Mouse (Mus musculus) lung, embryonic 15.5 days (tissue): ENCODE results near the gene Epha1. TPM values are rescaled to one million over a fixed set of nuclear protein-coding genes. Genes with fewer than 3 reads are reported as not detected.
A peak's percentile ranks its signal among the peaks of the same experiment; 100 is the strongest.

Experiments
- ATAC-seq: fragments of 200-750 bp; cut with Nextera tagmentation; 2 replicates; pipeline ENCODE4 v1.8.0; 2017; ENCODE audit warnings: moderate number of reproducible peaks, borderline replicate concordance; ENCODE audit not compliant: low FRiP score, low TSS enrichment; ENCODE audit errors: extremely low read depth
- H3K27ac ChIP-seq: fragments of 300-500 bp; sonication (generic); 2 replicates; pipeline ENCODE4 v1.5.1; 2015; ENCODE audit warnings: moderate library complexity, mild to moderate bottlenecking, inconsistent platforms
- H3K27me3 ChIP-seq: fragments of 300-500 bp; sonication (generic); 2 replicates; pipeline ENCODE4 v1.6.1; 2015; ENCODE audit warnings: inconsistent platforms
- H3K36me3 ChIP-seq: fragments of 300-500 bp; sonication (generic); 2 replicates; pipeline ENCODE4 v1.6.1; 2015; ENCODE audit warnings: inconsistent platforms
- H3K4me1 ChIP-seq: fragments of 300-500 bp; sonication (generic); 2 replicates; pipeline ENCODE4 v1.6.1; 2015; ENCODE audit warnings: inconsistent platforms
- H3K4me2 ChIP-seq: fragments of 300-500 bp; sonication (generic); 2 replicates; pipeline ENCODE4 v1.6.1; 2015; ENCODE audit warnings: inconsistent platforms, mild to moderate bottlenecking, moderate library complexity
- H3K4me3 ChIP-seq: fragments of 300-500 bp; sonication (generic); 2 replicates; pipeline ENCODE4 v1.5.1; 2015; ENCODE audit warnings: mild to moderate bottlenecking, inconsistent platforms
- H3K9ac ChIP-seq: fragments of 300-500 bp; sonication (generic); 2 replicates; pipeline ENCODE4 v1.6.1; 2015; ENCODE audit warnings: inconsistent platforms
- H3K9me3 ChIP-seq: fragments of 300-500 bp; sonication (generic); 2 replicates; pipeline ENCODE4 v1.6.1; 2016; ENCODE audit warnings: inconsistent platforms
- WGBS: fragments of 180-500 bp; shearing (Covaris S2); methylation state at CpG from one replicate; pipeline ENCODE4 v1.1.7; 2015; 5-methylcytosine and 5-hydroxymethylcytosine counted together
- polyA plus RNA-seq: library from polyadenylated mRNA; unstranded; fragments of >200 nt; fragmentation: Nextera tagmentation; extraction: Ambion mirVana; gene quantifications from 2 replicates; pipeline ENCODE4 v1.2.1, GENCODE M21; 2015

Epha1 gene
- polyA plus RNA-seq, 1 experiment from 2014 or later, result 16.9 TPM

- no peak for ATAC-seq
- no peak overlapping the region for H3K4me2 ChIP-seq
- 49% methylated on average over 9 of the region's 9 CpGs for WGBS
- H3K9ac ChIP-seq, result no peak overlapping the region
- peaks cover 70% of the 10 kb centered on the region for H3K4me1 ChIP-seq
- peak overlapping the region; percentile 46 for H3K27ac ChIP-seq
- H3K4me3 ChIP-seq, result no peak overlapping the region
- peaks cover 61% of the 10 kb centered on the region for H3K36me3 ChIP-seq
- H3K9me3 ChIP-seq, result no peaks in the 10 kb centered on the region
- no peaks in the 10 kb centered on the region for H3K27me3 ChIP-seq
Observed at GRCm38 (mm10) chr6:42359364-42360147, 13.5 kb downstream of the Epha1 start.

DNA sequence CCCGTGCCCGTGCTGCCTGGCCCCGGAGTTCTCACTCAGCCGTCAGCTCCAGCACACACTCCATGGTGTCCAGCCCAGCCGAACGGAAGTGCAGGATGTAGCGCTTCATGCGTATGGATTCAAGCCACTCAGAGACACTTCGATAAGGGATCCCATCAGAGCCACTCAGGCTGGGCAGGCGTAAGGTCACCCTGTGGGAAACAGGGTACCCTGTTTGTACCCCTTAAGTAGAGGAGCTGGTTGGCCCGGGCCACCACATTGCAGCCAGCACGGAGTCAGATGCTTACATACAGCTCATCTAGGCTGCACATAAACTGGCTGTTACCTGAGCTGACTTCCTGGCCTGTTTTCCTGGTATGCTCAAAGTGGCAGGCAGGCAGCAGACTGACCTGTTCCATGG is 14.2 kb downstream of the Epha1 start:
- Histone ChIP-seq H3K4me2 (no peak overlapping the region), H3K36me3 (peaks cover 63% of the 10 kb centered on the region), H3K4me1 (peaks cover 74% of the 10 kb centered on the region), H3K9ac (no peak overlapping the region), H3K9me3 (no peaks in the 10 kb centered on the region), H3K4me3 (no peak overlapping the region), H3K27me3 (no peaks in the 10 kb centered on the region), H3K27ac (peak overlapping the region; percentile 46)
- WGBS, result 71% methylated on average over 12 of the region's 12 CpGs
- ATAC-seq, result no peak

DNA sequence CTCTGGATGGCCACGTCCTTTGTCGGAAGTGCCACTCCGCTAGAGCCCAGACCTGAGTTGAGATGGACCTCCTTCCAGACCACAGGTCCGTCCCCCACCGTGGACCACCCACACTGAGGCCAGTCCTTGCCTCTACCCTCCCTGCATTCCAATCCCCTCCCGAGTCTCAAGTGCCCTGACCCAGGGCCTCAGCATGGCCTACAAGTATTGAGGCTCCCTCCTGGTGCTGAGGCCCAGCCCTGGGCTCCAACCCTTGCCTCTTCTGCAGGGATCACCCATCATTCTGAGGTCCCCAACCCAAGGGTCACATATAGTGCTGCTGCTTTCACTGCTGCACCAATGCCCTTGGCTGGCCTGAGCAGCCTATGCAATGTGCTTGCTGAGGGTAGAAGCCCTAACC is 15.2 kb downstream of the Epha1 start:
- ATAC-seq, result no peak
- WGBS, result 32% methylated on average over 6 of the region's 6 CpGs

DNA sequence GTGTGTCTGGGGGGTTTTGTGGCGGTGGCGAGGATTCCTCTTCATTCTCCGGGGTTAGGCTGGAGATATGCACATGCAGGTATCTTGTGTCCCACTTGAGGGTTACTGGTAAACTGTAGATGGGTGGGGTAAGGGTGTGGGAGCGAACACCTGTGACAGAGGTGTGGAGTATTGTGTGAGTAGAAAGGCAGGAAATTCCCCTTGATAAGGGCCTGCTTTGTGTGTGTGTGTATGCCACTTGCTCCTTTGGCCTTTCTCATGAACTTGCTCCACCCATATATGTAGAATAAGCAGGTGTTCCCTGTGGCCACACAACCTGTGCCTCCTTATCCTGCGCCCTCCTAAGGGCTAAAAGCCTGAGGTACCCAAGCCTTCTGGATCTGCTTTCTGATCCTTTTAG is 16.2 kb downstream of the Epha1 start:
- ATAC-seq, result no peak
- no peak overlapping the region for H3K27ac ChIP-seq
- peaks cover 63% of the 10 kb centered on the region for H3K36me3 ChIP-seq
- no peaks in the 10 kb centered on the region for H3K27me3 ChIP-seq
- no peak overlapping the region for H3K9ac ChIP-seq
- no peak overlapping the region for H3K4me3 ChIP-seq
- H3K9me3 ChIP-seq, result no peaks in the 10 kb centered on the region
- H3K4me2 ChIP-seq, result no peak overlapping the region
- WGBS, result 84% methylated on average over 5 of the region's 5 CpGs
- H3K4me1 ChIP-seq, result peaks cover 80% of the 10 kb centered on the region

More for the DNA sequence above, 15.2 kb downstream of the Epha1 start:
- Histone ChIP-seq H3K27me3 (no peaks in the 10 kb centered on the region), H3K4me1 (peaks cover 80% of the 10 kb centered on the region), H3K36me3 (peaks cover 63% of the 10 kb centered on the region), H3K9me3 (no peaks in the 10 kb centered on the region), H3K27ac (0 out of 2 replicates have a peak overlapping the region, but pooled peaks have one; percentile 6), H3K4me3 (no peak overlapping the region), H3K9ac (no peak overlapping the region), H3K4me2 (no peak overlapping the region)

DNA sequence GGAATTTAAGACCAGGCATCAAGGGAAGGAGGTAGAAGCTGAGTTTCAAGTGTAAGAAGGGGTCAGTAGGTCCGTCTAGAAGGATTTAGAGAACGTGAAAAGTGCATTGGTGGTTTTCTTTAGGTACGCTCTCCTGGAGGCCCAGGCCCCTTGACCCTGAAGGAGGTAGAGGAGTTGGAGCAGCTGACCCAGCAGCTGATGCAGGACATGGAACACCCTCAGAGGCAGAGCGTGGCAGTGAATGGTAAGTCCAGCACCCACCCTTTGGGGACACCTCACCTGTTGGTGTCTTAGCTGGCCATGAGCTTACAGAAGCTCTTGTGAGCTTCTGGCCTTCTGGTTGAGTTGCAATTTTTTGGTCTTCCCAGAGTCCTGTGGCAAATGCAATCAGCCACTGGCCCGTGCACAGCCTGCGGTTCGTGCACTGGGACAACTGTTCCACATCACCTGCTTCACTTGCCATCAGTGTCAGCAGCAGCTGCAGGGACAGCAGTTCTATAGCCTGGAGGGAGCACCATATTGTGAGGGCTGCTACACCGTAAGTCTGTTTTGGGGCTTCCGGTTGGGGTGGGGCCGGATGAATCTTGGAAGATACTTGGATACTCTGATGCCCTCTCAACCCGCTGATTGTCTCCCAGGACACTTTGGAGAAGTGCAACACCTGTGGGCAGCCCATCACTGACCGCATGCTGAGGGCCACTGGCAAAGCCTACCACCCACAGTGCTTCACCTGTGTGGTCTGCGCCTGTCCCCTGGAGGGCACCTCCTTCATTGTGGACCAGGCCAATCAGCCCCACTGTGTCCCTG is 17.1 kb downstream of the Epha1 start:
- no peaks in the 10 kb centered on the region for H3K9me3 ChIP-seq
- H3K9ac ChIP-seq, result no peak overlapping the region
- 91% methylated on average over 13 of the region's 13 CpGs for WGBS
- H3K4me3 ChIP-seq, result no peak overlapping the region
- peaks cover 82% of the 10 kb centered on the region for H3K4me1 ChIP-seq
- no peak overlapping the region for H3K4me2 ChIP-seq
- H3K27ac ChIP-seq, result no peak overlapping the region
- peaks cover 69% of the 10 kb centered on the region for H3K36me3 ChIP-seq
- ATAC-seq, result no peak
- no peaks in the 10 kb centered on the region for H3K27me3 ChIP-seq

- Histone ChIP-seq H3K9ac (no peak overlapping the region), H3K36me3 (peaks cover 66% of the 10 kb centered on the region), H3K27me3 (no peaks in the 10 kb centered on the region), H3K4me2 (0 out of 2 replicates have a peak overlapping the region, but pooled peaks have one; percentile 84), H3K4me3 (no peak overlapping the region), H3K9me3 (no peaks in the 10 kb centered on the region), H3K27ac (no peak overlapping the region), H3K4me1 (peaks cover 86% of the 10 kb centered on the region)
- ATAC-seq, result no peak
- WGBS, result 89% methylated on average over 6 of the region's 6 CpGs
Observed at GRCm38 (mm10) chr6:42355366-42355765, 17.7 kb downstream of the Epha1 start.

- H3K27me3 ChIP-seq, result no peaks in the 10 kb centered on the region
- H3K27ac ChIP-seq, result no peak overlapping the region
- no peak for ATAC-seq
- peaks cover 56% of the 10 kb centered on the region for H3K36me3 ChIP-seq
- peaks cover 81% of the 10 kb centered on the region for H3K4me1 ChIP-seq
- H3K4me2 ChIP-seq, result peak overlapping the region; percentile 84
- peak overlapping the region; percentile 75; the same call in 1 of the 2 replicates for H3K4me3 ChIP-seq
- no peaks in the 10 kb centered on the region for H3K9me3 ChIP-seq
- WGBS, result 44% methylated on average over 11 of the region's 11 CpGs
- no peak overlapping the region for H3K9ac ChIP-seq
Observed at GRCm38 (mm10) chr6:42354076-42355019, 18.7 kb downstream of the Epha1 start.

GRCm38 (mm10) chr6:42353180-42353579 is 19.9 kb downstream of the Epha1 start:
- H3K27me3 ChIP-seq, result no peaks in the 10 kb centered on the region
- 44% methylated on average over 8 of the region's 8 CpGs for WGBS
- peaks cover 44% of the 10 kb centered on the region for H3K36me3 ChIP-seq
- H3K4me3 ChIP-seq, result peak overlapping the region; percentile 75; the same call in 1 of the 2 replicates
- H3K9ac ChIP-seq, result no peak overlapping the region
- peak overlapping the region; percentile 22; the same call in 1 of the 2 replicates for H3K27ac ChIP-seq
- no peak for ATAC-seq
- peak overlapping the region; percentile 84 for H3K4me2 ChIP-seq
- H3K9me3 ChIP-seq, result no peaks in the 10 kb centered on the region
- H3K4me1 ChIP-seq, result peaks cover 76% of the 10 kb centered on the region

DNA sequence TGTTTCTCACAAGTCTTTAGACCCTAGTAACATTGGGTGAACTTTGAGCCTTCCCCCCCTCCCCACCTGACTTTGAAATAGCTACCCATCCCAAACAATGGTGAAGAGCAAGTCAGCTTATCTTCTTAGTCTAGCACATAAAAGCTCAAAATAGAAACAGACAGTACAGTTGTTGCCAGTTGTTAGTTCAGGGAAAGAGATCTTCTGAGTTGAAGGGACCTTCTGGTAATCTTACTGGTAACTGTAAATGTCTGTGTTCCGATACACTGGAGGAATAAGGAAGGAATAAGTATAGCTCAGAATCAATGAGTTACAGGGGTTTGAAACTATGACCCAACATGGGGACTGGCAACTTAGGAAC is 20.6 kb downstream of the Epha1 start:
- H3K27me3 ChIP-seq, result no peaks in the 10 kb centered on the region
- ATAC-seq, result no peak
- H3K9ac ChIP-seq, result no peak overlapping the region
- WGBS, result 92% methylated on average over 1 of the region's 1 CpGs
- peak overlapping the region; percentile 84 for H3K4me2 ChIP-seq
- H3K36me3 ChIP-seq, result peaks cover 37% of the 10 kb centered on the region
- H3K4me1 ChIP-seq, result peaks cover 71% of the 10 kb centered on the region
- peak overlapping the region; percentile 75 for H3K4me3 ChIP-seq
- no peaks in the 10 kb centered on the region for H3K9me3 ChIP-seq
- H3K27ac ChIP-seq, result no peak overlapping the region

GRCm38 (mm10) chr6:42351776-42352485 is 21.1 kb downstream of the Epha1 start:
- WGBS, result 69% methylated on average over 7 of the region's 7 CpGs
- no peak for ATAC-seq
- Histone ChIP-seq H3K9me3 (no peaks in the 10 kb centered on the region), H3K27ac (0 out of 2 replicates have a peak overlapping the region, but pooled peaks have one; percentile 3), H3K4me1 (peaks cover 66% of the 10 kb centered on the region), H3K9ac (peak overlapping the region; percentile 91; the same call in 1 of the 2 replicates), H3K27me3 (no peaks in the 10 kb centered on the region), H3K4me2 (peak overlapping the region; percentile 84), H3K4me3 (peak overlapping the region; percentile 75), H3K36me3 (peaks cover 32% of the 10 kb centered on the region)
